Mouse (Mus musculus) adrenal gland, postnatal 10 days (tissue): ENCODE results near the gene Hspa1a. TPM values are rescaled to one million over a fixed set of nuclear protein-coding genes. Genes with fewer than 3 reads are reported as not detected.
"Not testable (repeated sequence)": the region's sequence is repeated elsewhere in the genome, so short reads cannot be mapped to it uniquely, and the experiment has no call there.

Source experiments
- DNase-seq: peaks from one replicate; pipeline ENCODE4 v3.0.0; 2021; ENCODE audit warnings: mixed read lengths
- total RNA-seq, 2 experiments: library from RNA; stranded (reverse); gene quantifications; 2 replicates each; pipeline ENCODE4 v1.2.3; 2021

Hspa1a gene
- total RNA-seq, 2 experiments from 2014 or later, result 7.3 to 13.6 TPM

GRCm38 (mm10) chr17:34948721-34949552, 23.0 kb downstream of the Hspa1a start:
- DNase-seq, result not testable (repeated sequence)

- DNase-seq, result peak; percentile 56
These were observed 24.4 kb downstream of the Hspa1a start for GRCm38 (mm10) chr17:34947606-34948005.

GRCm38 (mm10) chr17:34946486-34947140, 25.3 kb downstream of the Hspa1a start:
- no peak for DNase-seq

GRCm38 (mm10) chr17:34944362-34944761, 27.6 kb downstream of the Hspa1a start:
- DNase-seq, result no peak

- no peak for DNase-seq
These were observed 28.7 kb downstream of the Hspa1a start for GRCm38 (mm10) chr17:34943128-34943815.

- peak; percentile 41 for DNase-seq
These were observed 30.5 kb downstream of the Hspa1a start for GRCm38 (mm10) chr17:34941344-34942041.

GRCm38 (mm10) chr17:34937960-34938505, 33.9 kb downstream of the Hspa1a start:
- no peak for DNase-seq

GRCm38 (mm10) chr17:34934830-34935229, 37.1 kb downstream of the Hspa1a start:
- DNase-seq, result no peak

GRCm38 (mm10) chr17:34934031-34934430, 37.9 kb downstream of the Hspa1a start:
- DNase-seq, result no peak

- no peak for DNase-seq
These were observed 39.7 kb downstream of the Hspa1a start for GRCm38 (mm10) chr17:34932287-34932686.

- DNase-seq, result no peak
These were observed 40.2 kb downstream of the Hspa1a start for GRCm38 (mm10) chr17:34931735-34932098.

- DNase-seq, result peak; percentile 98
These were observed 40.8 kb downstream of the Hspa1a start, which contains the start of gene Neu1 for GRCm38 (mm10) chr17:34931061-34931734. Gene Neu1 (plus strand): TSS chr17:34931253.

- no peak for DNase-seq
These were observed 43.1 kb downstream of the Hspa1a start for GRCm38 (mm10) chr17:34928841-34929240.

- DNase-seq, result peak; percentile 41
These were observed 44.5 kb downstream of the Hspa1a start for GRCm38 (mm10) chr17:34927306-34928019.

- DNase-seq, result no peak
These were observed 47.7 kb downstream of the Hspa1a start for GRCm38 (mm10) chr17:34924258-34924657.

GRCm38 (mm10) chr17:34922939-34923338, 49.0 kb downstream of the Hspa1a start:
- no peak for DNase-seq
